Mouse (Mus musculus) layer of hippocampus, adult 9-10 months (tissue): ENCODE data around the gene Eea1.
"Not testable (repeated sequence)": the region's sequence is repeated elsewhere in the genome, so short reads cannot be mapped to it uniquely, and the experiment has no call there.

ENCODE experiments used
- DNase-seq: peaks from one replicate; pipeline ENCODE4 v3.0.0; 2022; ENCODE audit warnings: low spot score

Gene Eea1

GRCm38 (mm10) chr10:95940046-95940900, at the start of gene Eea1:
Eea1 (plus strand) TSS chr10:95940650.
- peak; percentile 57 for DNase-seq

- DNase-seq = no peak
Measured at GRCm38 (mm10) chr10:95891214-95891960, 49.1 kb upstream of the Eea1 start.

GRCm38 (mm10) chr10:95892132-95892531, 48.3 kb upstream of the Eea1 start:
- DNase-seq = no peak

GRCm38 (mm10) chr10:95893291-95893932, 47.0 kb upstream of the Eea1 start:
- DNase-seq = no peak

- DNase-seq = peak; percentile 12
Measured at GRCm38 (mm10) chr10:95894036-95894855, 46.2 kb upstream of the Eea1 start.

GRCm38 (mm10) chr10:95894856-95895386, 45.5 kb upstream of the Eea1 start:
- DNase-seq = peak; percentile 38

- DNase-seq = peak; percentile 12
Measured at GRCm38 (mm10) chr10:95898471-95899154, 41.8 kb upstream of the Eea1 start.

GRCm38 (mm10) chr10:95904668-95905067, 35.8 kb upstream of the Eea1 start:
- no peak for DNase-seq

GRCm38 (mm10) chr10:95909246-95909909, 31.1 kb upstream of the Eea1 start:
- DNase-seq = no peak

GRCm38 (mm10) chr10:95911016-95911415, 29.4 kb upstream of the Eea1 start:
- DNase-seq = no peak

- DNase-seq = no peak
Measured at GRCm38 (mm10) chr10:95914434-95915174, 25.8 kb upstream of the Eea1 start.

- DNase-seq = no peak
Measured at GRCm38 (mm10) chr10:95918716-95919115, 21.7 kb upstream of the Eea1 start.

- DNase-seq = peak; percentile 40
Measured at GRCm38 (mm10) chr10:95923263-95924217, 16.9 kb upstream of the Eea1 start.

GRCm38 (mm10) chr10:95933631-95934030, 6.8 kb upstream of the Eea1 start:
- DNase-seq = not testable (repeated sequence)

GRCm38 (mm10) chr10:95940901-95941767, 684 bp downstream of the Eea1 start:
- no peak for DNase-seq

- no peak for DNase-seq
Measured at GRCm38 (mm10) chr10:95941768-95942425, 1.4 kb downstream of the Eea1 start.

GRCm38 (mm10) chr10:95945086-95945485, 4.6 kb downstream of the Eea1 start:
- no peak for DNase-seq
